Mouse (Mus musculus) adipocyte (in vitro differentiated cells): Measurements from ENCODE around the gene Olfr594.
"Not testable (repeated sequence)": the region's sequence is repeated elsewhere in the genome, so short reads cannot be mapped to it uniquely, and the experiment has no call there.

ENCODE experiments used
- DNase-seq: peaks from one replicate; pipeline ENCODE4 v3.0.0-alpha.2; 2016; ENCODE audit warnings: low spot score

Gene Olfr594

DNA sequence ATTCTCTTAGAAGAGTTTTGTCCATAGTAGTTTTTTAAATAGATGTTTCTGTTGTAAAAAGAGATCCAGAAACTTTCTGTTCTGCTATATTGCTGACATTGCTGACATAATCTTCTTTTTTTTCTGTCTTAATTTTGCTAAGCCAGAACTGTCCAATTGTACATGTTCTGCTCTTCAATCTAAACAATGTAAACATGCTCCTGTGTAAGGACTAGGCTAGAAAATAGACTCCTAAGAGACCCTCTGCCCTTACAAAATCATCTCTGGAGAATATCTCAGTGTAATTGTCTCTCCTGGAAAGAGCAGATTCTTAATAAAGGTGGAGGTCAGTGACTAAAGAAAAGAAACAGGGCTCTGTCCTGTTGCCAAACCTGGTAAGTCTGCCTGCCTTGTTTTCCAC, at the start of gene Olfr594:
TSS of gene Olfr594 (plus strand) at position 301 of the 400 bp plus-strand sequence.
- no peak for DNase-seq

DNA sequence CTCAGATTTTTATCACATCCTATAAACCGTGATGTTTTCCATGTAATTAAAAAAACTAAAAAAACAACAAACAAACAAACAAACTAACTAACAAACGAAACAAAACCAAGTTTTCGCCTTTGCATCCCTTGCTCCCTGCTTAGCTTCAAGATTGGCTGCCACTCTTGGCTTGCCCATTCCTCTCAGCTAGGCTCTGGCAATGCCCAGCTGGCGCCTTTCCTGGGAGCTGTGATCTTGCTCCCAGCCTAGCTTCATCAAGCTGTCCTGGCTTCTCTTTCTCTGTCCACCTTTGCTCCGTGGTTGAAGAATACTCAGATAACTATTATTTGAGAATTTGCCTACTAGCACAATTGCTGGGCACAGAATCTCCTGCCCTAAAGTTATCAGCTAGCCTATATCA, 47.1 kb upstream of the Olfr594 start:
- no peak for DNase-seq

DNA sequence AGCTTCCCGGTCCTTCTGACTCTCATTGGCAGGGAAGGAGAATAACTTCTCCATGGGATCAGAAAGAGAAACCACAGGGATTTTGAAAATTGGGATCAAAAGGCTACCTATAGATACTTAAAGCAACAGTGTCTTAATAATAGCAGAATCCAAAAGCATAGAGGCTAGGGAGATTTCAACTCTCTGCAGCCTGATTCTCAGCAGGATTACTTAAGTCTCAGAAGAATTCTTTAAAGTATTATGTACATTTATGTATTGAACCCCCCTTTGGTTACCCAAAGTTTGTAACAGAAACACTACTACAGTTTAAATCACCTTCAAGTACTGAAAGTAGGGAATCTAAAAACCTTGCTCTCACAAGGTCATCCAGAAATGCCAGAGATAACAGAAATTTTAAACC, 38.6 kb upstream of the Olfr594 start, which contains the start of gene Olfr591:
TSS of gene Olfr591 (minus strand) at position 101 of the 400 bp plus-strand sequence.
- DNase-seq, result no peak

DNA sequence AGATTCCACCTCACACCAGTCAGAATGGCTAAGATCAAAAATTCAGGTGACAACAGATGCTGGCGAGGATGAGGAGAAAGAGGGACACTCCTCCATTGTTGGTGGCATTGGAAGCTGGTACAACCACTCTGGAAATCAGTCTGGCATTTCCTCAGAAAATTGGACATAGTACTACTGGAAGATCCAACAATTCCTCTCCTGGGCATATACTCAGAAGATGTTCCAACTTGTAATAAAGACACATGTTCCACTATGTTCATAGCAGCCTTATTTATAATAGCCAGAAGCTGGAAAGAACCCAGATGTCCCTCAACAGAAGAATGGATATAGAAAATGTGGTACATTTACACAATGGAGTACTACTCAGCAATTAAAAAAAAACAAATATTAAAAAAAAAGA, 32.3 kb upstream of the Olfr594 start, which contains the start of gene Olfr592:
TSS of gene Olfr592 (plus strand) at position 301 of the 400 bp plus-strand sequence.
- DNase-seq, result not testable (repeated sequence)

DNA sequence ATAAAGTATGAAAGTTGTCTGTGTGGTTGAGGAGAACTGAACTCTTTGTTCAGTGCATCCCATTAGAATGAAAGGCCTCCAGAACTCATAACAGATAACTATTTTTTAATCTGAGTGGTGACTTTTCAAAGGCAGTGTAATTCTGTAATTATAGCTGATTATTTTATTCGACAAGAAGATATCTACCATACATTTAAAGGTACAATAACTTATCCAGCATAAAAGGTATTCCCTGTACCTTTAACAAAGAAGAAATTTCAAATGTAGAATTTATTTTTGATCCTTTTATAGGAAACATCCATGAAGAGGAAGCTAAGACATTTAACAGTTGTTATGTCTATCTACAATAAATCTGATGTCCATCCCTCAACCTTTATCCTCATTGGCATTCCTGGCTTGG, 5.2 kb upstream of the Olfr594 start, which contains the start of gene Olfr593:
TSS of gene Olfr593 (plus strand) at position 301 of the 400 bp plus-strand sequence.
- no peak for DNase-seq

DNA sequence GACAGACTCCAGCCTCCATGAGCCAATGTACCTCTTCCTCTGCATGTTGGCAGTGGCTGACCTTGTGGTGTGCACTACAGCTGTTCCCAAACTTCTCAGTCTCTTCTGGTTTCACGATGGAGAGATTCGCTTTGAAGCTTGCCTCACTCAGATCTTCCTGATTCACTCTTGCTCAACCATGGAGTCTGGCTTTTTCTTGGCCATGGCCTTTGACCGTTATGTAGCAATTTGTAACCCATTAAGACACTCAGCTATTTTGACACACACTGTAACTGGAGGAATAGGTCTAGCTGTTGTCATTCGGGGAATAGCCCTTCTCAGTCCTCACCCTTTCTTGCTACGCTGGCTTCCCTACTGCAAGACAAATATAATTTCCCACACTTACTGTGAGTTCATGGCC, 4.7 kb upstream of the Olfr594 start:
- DNase-seq, result not testable (repeated sequence)

DNA sequence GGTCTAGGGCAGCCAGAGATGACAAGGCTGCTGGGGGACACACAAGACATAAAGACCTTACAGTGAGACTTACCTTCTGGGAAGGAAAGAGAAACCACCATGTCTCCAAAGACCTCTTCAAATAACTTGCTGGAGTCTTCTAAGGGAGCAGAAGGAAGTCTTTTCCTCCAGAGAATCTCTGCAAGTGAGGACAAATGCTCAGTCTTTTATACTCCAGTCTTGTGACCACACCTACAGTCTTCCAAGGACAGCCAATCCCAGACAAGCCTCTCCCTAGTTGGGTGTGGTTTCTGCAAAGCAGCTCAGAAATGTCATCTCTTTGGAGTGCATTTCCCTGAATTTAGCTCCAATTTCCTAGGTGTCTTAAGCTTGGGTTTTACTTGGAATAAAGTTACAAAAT, 35.6 kb downstream of the Olfr594 start, which contains the start of gene Usp17ld:
TSS of gene Usp17ld (minus strand) at position 101 of the 400 bp plus-strand sequence.
- not testable (repeated sequence) for DNase-seq
